Mouse (Mus musculus) monocyte, adult 5-6 weeks (primary cell): ENCODE data around the gene Npr3. TPM values are rescaled to one million over a fixed set of nuclear protein-coding genes. Genes with fewer than 3 reads are reported as not detected.

ENCODE experiments used
- ATAC-seq: fragments of 153-309, 156-312 bp; replicated peaks from 2 replicates; pipeline ENCODE4 v1.8.0; 2017; ENCODE audit warnings: mild to moderate bottlenecking; ENCODE audit not compliant: low TSS enrichment, insufficient number of reproducible peaks, severe bottlenecking, poor library complexity, low FRiP score
- total RNA-seq: library from RNA; stranded (forward); fragments of 200-1000, 200-491, 200-594 nt; gene quantifications from 3 replicates; pipeline ENCODE4 v1.2.3, GENCODE M21; 2017

Gene Npr3
- total RNA-seq, 1 experiment from 2014 or later = not detected

GRCm38 (mm10) chr15:11801863-11802722, 105.0 kb downstream of the Npr3 start:
- no peak for ATAC-seq

- ATAC-seq = no peak
Observed at GRCm38 (mm10) chr15:11794632-11795031, 112.5 kb downstream of the Npr3 start.

Other genes starting within 250 kb of the Npr3 start
- 663 to 950 TPM (median 750 TPM) in 3 replicates for gene Sub1, start 89.7 kb upstream of the Npr3 start, total RNA-seq
- gene Zfr, start 210.5 kb upstream of the Npr3 start, total RNA-seq = 49.0 to 97.9 TPM (median 69.7 TPM) in 3 replicates